Mouse (Mus musculus) limb, embryonic 13.5 days (tissue): ENCODE results near the gene Pcnp. TPM values are rescaled to one million over a fixed set of nuclear protein-coding genes. Genes with fewer than 3 reads are reported as not detected.
A peak's percentile ranks its signal among the peaks of the same experiment; 100 is the strongest.
"Not testable (repeated sequence)": the region's sequence is repeated elsewhere in the genome, so short reads cannot be mapped to it uniquely, and the experiment has no call there.

Experiments used
- ATAC-seq: fragments of 200-750 bp; cut with Nextera tagmentation; 2 replicates; pipeline ENCODE4 v1.8.0; 2017; ENCODE audit warnings: low read depth, moderate number of reproducible peaks, moderate TSS enrichment; ENCODE audit not compliant: low FRiP score
- H3K27ac ChIP-seq: fragments of 300-500 bp; sonication (generic); 2 replicates; pipeline ENCODE4 v1.5.1; 2015; ENCODE audit warnings: inconsistent platforms, mild to moderate bottlenecking, moderate library complexity
- H3K27me3 ChIP-seq: fragments of 300-500 bp; sonication (generic); 2 replicates; pipeline ENCODE4 v1.6.1; 2015; ENCODE audit warnings: mild to moderate bottlenecking, inconsistent platforms
- H3K36me3 ChIP-seq: fragments of 300-500 bp; sonication (generic); 2 replicates; pipeline ENCODE4 v1.6.1; 2015; ENCODE audit warnings: inconsistent platforms, mild to moderate bottlenecking, moderate library complexity
- H3K4me1 ChIP-seq: fragments of 300-500 bp; sonication (generic); 2 replicates; pipeline ENCODE4 v1.6.1; 2015; ENCODE audit warnings: inconsistent platforms
- H3K4me2 ChIP-seq: fragments of 300-500 bp; sonication (generic); replicated peaks from 2 replicates; pipeline ENCODE4 v1.6.1; 2015; ENCODE audit warnings: inconsistent platforms, mild to moderate bottlenecking, moderate library complexity
- H3K4me3 ChIP-seq: fragments of 300-500 bp; sonication (generic); 2 replicates; pipeline ENCODE4 v1.5.1; 2015; ENCODE audit warnings: moderate library complexity, mild to moderate bottlenecking, inconsistent platforms
- H3K9ac ChIP-seq: fragments of 300-500 bp; sonication (generic); 2 replicates; pipeline ENCODE4 v1.6.1; 2015; ENCODE audit warnings: mild to moderate bottlenecking, inconsistent platforms
- H3K9me3 ChIP-seq: fragments of 300-500 bp; sonication (generic); 2 replicates; pipeline ENCODE4 v1.6.1; 2016; ENCODE audit warnings: inconsistent platforms
- WGBS: fragments of 180-500 bp; shearing (Covaris S2); methylation state at CpG from one replicate; pipeline ENCODE4 v1.1.7; 2015; 5-methylcytosine and 5-hydroxymethylcytosine counted together
- polyA plus RNA-seq: library from polyadenylated mRNA; unstranded; fragments of >200 nt; fragmentation: Nextera tagmentation; extraction: Ambion mirVana; gene quantifications from 2 replicates; pipeline ENCODE4 v1.2.1, GENCODE M21; 2015

Pcnp gene
- polyA plus RNA-seq, 1 experiment from 2014 or later = 269 TPM

DNA sequence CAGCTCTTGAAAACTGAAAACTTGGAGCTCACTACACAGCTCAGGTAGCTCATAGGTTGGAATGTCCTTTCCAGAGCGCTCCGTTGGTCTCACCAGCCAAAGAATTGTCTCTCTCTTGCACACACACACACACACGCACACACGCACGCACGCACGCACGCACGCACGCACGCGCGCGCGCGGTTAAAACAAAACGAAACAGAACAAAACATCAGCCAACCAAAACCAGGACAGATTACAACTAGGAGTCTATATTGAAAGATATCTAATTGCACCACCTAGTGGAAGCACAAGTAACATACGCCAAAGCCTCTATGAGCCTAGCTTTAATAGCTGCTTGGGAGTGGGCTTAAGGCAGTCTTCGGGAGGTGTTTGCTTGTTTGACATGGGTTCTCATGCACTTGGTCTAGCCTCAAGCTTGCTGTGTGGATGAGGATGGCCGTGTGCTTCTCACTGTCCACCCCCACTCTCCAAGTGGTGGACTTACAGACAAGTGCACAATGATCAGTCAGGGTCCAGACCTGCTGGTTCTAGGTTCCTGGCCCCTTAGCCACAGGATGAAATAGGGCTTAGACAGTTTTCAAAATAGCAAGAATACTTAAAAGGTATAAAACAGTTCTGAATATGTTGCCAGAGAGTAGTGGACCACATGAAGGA is 34.9 kb upstream of the Pcnp start:
- Histone ChIP-seq H3K4me3 (peak overlapping the region; percentile 44), H3K9me3 (no peaks in the 10 kb centered on the region), H3K27me3 (no peaks in the 10 kb centered on the region), H3K27ac (no peak overlapping the region; the same call in 1 of the 2 replicates), H3K4me2 (peak overlapping the region; percentile 67), H3K36me3 (no peaks in the 10 kb centered on the region), H3K4me1 (no peaks in the 10 kb centered on the region), H3K9ac (peak overlapping the region; percentile 58)
- ATAC-seq = peak; percentile 92
- WGBS = 4% methylated on average over 20 of the region's 20 CpGs

DNA sequence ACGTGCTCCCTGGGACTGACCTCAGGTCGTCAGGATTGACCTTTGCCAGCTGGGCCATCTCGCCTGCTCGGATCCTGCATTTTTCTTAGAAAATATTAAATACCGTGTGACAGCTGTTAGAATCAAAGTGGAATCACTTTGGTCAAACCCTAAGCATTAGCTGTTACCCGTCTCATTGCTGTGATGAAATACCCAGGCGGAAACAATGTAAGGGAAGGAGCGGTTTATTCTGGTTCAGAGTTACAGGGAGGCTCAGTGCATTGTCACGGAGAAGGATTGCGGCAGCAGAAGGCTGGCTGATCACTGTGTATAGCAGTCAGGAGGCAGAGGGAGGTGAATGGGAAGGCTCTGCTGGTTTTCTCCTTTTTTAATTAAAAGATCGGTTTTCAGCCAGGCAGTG is 33.4 kb upstream of the Pcnp start:
- Histone ChIP-seq H3K27ac (no peak overlapping the region), H3K4me1 (no peaks in the 10 kb centered on the region), H3K4me3 (no peak overlapping the region), H3K9me3 (no peaks in the 10 kb centered on the region), H3K27me3 (no peaks in the 10 kb centered on the region), H3K9ac (no peak overlapping the region), H3K36me3 (no peaks in the 10 kb centered on the region), H3K4me2 (no peak overlapping the region)
- WGBS = 66% methylated on average over 11 of the region's 11 CpGs
- ATAC-seq = no peak

DNA sequence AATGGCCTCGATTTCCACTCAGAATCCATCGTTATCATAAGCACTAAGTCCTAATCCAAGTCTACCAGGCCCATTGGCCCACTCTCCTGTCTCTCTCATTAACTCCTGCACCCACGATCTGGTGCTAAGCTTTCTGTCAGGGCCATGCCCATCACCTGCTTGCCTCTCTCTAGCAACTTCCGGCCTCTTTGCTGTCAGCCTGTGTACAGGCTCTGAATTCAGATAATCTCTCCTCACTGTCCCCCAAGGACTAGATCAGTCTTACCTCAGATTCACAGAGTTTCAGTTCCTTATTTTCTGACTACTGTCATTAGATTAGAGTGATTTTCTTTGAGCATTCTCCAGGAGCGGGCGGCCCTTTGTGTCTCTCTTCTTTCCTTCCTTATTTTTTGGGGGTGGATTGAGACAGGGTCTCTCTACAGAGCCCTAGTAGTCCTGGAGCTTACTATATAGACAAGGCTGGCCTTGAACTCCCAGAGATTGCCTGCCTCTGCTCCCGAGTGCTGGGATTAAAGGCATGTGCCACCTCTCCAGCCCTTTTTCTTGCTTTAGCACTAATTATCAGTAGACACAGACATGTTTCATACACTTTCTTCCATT is 32.6 kb upstream of the Pcnp start:
- 79% methylated on average over 7 of the region's 7 CpGs for WGBS
- no peak for ATAC-seq
- H3K4me2 ChIP-seq = no peak overlapping the region
- H3K4me3 ChIP-seq = no peak overlapping the region
- H3K27ac ChIP-seq = no peak overlapping the region
- H3K36me3 ChIP-seq = no peaks in the 10 kb centered on the region
- H3K9ac ChIP-seq = peak overlapping the region; percentile 21; the same call in 1 of the 2 replicates
- H3K9me3 ChIP-seq = no peaks in the 10 kb centered on the region
- H3K27me3 ChIP-seq = no peaks in the 10 kb centered on the region
- no peaks in the 10 kb centered on the region for H3K4me1 ChIP-seq

DNA sequence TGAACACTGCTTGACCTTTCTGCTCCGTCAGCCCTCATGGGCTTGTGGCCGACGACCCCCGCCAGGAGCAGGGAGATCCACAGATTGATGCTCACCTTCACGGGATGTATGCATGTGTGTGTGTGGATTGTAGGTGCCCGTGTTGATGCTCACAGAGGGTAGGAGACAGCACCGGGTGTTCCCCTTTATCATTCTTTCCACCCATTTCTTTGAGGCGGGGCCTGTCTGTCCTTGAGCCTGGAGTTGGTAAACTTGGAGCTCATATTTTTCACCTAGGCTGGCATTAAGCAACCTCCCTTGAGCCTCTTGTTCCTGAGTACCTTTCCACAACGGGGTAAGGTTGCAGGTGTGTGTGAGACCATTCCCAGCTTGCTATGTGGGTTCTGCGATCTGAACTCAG is 28.6 kb upstream of the Pcnp start:
- ATAC-seq = no peak
- no peaks in the 10 kb centered on the region for H3K9me3 ChIP-seq
- no peaks in the 10 kb centered on the region for H3K4me1 ChIP-seq
- H3K36me3 ChIP-seq = no peaks in the 10 kb centered on the region
- no peak overlapping the region for H3K27ac ChIP-seq
- no peak overlapping the region for H3K9ac ChIP-seq
- WGBS = 89% methylated on average over 10 of the region's 10 CpGs
- H3K4me2 ChIP-seq = no peak overlapping the region
- no peak overlapping the region for H3K4me3 ChIP-seq
- no peaks in the 10 kb centered on the region for H3K27me3 ChIP-seq

DNA sequence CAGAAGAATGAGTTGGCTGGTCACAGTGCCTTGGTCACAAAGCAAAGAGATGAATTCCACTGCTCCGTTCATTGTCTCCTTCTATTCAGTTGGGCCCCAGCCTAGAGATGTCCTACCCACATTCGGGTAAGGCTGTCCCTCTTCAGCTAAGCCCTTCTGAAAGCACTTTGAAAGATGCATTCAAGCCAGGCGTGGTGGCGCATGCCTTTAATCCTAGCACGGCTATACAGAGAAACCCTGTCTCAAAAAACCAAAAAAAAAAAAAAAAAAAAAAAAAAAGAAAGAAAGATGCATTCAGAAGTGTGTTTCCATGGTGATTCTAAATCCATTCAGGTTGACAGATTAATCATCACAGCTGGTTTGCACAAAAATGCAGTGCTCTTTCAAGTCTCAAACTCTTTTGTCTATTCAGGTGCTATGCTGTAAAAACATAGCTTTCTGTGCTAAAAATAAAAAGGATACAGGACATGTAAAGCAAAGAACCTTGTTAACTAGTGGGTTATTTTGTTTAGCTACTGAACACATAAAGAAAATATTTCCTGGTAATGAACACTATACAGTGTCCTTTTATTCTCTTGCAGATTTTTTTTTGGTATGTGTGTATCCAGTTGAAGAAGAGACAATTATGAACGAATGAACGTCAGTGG is 27.5 kb upstream of the Pcnp start:
- Histone ChIP-seq H3K27ac (no peak overlapping the region), H3K27me3 (no peaks in the 10 kb centered on the region), H3K36me3 (no peaks in the 10 kb centered on the region), H3K4me1 (no peaks in the 10 kb centered on the region), H3K9me3 (no peaks in the 10 kb centered on the region), H3K9ac (no peak overlapping the region), H3K4me2 (no peak overlapping the region), H3K4me3 (no peak overlapping the region)
- ATAC-seq = no peak
- 77% methylated on average over 7 of the region's 7 CpGs for WGBS

DNA sequence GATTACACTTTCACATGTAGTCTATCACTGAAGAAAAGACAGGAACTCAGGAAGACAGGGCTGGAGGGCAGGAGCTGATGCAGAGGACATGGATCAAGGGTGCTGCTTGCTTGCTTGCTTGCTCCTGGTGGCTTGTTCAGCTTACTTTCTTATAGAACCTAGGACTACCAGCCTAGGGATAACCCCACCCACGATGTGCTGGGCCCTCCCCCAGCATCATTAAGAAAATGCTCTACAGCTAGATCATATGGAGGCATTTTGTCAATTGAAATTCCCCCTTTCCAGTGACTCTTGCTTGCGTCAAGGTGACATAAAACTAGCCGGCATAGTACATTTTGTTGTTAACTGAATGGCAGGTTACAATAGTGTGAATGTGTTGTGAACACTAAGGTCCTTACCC is 26.4 kb upstream of the Pcnp start:
- no peak for ATAC-seq
- no peak overlapping the region for H3K27ac ChIP-seq
- H3K27me3 ChIP-seq = no peaks in the 10 kb centered on the region
- H3K4me1 ChIP-seq = no peaks in the 10 kb centered on the region
- 74% methylated on average over 3 of the region's 3 CpGs for WGBS
- H3K36me3 ChIP-seq = no peaks in the 10 kb centered on the region
- H3K4me3 ChIP-seq = no peak overlapping the region
- H3K9me3 ChIP-seq = no peaks in the 10 kb centered on the region
- H3K4me2 ChIP-seq = no peak overlapping the region
- H3K9ac ChIP-seq = no peak overlapping the region

DNA sequence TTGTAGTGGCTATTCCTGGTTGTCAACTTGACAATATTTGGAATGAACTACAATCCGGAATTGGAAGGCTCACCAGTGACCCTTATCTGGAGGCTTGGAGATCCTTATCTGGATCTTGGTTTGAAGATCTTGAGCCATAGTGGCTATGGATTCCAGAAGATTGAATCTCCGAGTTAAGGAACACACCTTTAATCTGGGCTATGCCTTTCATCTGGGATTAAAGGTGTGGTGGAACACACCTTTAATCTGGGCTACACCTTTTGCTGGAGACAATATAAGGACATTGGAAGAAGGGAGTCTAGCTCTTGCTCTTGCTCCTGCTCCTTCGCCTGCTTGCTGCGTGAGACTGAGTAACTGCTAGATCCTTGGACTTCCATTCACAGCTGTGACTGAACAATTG is 18.5 kb upstream of the Pcnp start, which contains the start of gene Senp7:
Gene Senp7 (plus strand): TSS at position 301 of the 400 bp plus-strand sequence.
- not testable (repeated sequence) for H3K4me2 ChIP-seq, H3K9ac ChIP-seq, H3K4me3 ChIP-seq, H3K27me3 ChIP-seq, H3K4me1 ChIP-seq, H3K9me3 ChIP-seq, ATAC-seq, H3K27ac ChIP-seq, H3K36me3 ChIP-seq
- no CpG with 5 or more reads among the region's 4 CpGs for WGBS

DNA sequence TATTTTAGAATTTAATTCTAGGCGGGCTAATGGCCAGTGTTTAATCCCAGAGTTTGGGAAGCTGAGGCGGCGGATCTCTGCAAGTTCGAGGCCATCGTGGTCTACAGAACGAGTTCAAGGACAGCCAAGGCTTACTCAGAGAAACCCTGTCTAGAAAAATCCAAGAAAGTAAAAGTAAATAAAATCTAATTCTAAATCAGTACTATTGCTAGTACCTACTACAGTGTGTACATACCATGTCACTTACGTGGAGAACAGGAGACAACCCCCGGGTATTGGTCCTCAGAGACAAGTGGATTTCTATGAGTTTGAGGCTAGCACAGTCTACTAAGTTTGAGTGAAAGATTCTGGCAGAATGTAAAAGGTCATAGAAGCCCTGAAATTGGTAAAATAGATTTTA is 8.6 kb upstream of the Pcnp start:
- WGBS = 27% methylated on average over 8 of the region's 8 CpGs

DNA sequence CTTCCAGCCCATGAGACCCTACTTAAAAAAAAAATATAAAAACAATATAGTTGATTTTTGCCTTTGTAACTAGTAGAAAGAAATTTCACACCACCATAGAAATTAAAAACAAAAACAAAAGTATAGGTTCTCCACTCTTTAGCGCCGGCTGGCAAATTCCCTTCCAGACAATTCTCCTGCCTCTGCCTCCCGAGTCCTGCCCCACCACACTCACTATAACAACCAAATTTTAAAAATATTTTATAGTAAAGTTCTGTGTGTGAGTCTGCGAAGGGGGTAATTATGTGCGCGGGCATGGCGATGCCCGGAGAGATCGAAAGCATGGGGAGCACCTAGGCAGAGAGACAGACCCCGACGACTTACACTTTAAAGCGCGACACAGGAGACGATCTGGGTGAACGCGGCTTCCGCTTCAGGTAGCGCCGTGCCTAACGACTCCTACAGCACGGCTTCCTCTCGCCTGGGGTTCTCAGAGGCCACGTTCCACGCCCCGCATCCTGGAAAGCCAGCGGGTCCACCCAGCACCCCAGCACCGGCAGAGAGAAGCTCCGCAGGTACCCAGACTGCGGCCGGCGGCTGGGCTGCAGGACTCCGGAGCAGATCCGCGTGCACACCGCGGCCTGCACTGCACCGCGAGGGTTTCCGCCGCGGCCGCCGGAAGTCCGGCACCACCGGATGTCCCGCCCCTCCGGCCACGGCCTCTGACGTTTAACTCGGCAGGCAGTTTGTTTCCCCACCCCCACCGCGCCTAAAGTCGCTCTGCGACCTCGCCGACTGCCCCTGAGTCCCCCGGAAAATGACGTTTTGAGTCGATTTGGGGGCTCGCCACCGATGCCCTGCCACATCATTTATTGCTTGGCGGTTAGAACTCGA is 7.8 kb upstream of the Pcnp start, which contains the start of gene Trmt10c:
Gene Trmt10c (minus strand): TSS at position 682 of the 873 bp plus-strand sequence.
- Histone ChIP-seq H3K4me2 (peak within 1 kb of the TSS; percentile 79), H3K27ac (peak within 1 kb of the TSS; percentile 87)
- under 1% methylated on average over 61 of the region's 63 CpGs for WGBS

More for the DNA sequence above, 8.6 kb upstream of the Pcnp start:
- ATAC-seq = no peak; the same call in 1 of the 2 replicates
- H3K36me3 ChIP-seq = peaks cover 16% of the 10 kb centered on the region
- H3K27ac ChIP-seq = peak overlapping the region; percentile 87
- no peaks in the 10 kb centered on the region for H3K27me3 ChIP-seq
- H3K9me3 ChIP-seq = no peaks in the 10 kb centered on the region
- H3K4me2 ChIP-seq = peak overlapping the region; percentile 79
- H3K4me1 ChIP-seq = peaks cover 15% of the 10 kb centered on the region
- H3K4me3 ChIP-seq = peak overlapping the region; percentile 87
- peak overlapping the region; percentile 92 for H3K9ac ChIP-seq

DNA sequence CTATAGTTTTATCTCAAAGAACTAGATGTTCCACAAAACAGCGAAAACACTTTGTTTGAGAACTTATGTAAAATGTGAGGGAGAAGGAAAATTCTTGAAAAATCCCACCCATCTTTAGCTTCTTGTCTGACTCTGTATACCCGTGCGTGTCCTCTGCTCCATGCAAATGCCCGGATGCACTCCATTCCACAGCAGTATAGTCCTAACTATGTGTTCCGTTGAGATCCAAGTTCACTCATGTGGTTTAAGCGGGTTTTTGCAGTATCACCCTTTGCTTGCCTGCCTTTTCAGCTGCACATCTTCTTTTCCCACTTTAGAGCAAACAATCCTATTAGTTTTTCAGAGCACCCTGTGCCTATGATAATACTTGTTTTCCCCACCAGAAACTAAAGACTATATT is 7.0 kb upstream of the Pcnp start:
- H3K27ac ChIP-seq = no peak overlapping the region
- peaks cover 31% of the 10 kb centered on the region for H3K36me3 ChIP-seq
- H3K4me1 ChIP-seq = peaks cover 15% of the 10 kb centered on the region
- H3K4me2 ChIP-seq = peak overlapping the region; percentile 79
- H3K4me3 ChIP-seq = peak overlapping the region; percentile 87
- H3K9ac ChIP-seq = peak overlapping the region; percentile 92
- 69% methylated on average over 6 of the region's 6 CpGs for WGBS
- ATAC-seq = no peak
- H3K9me3 ChIP-seq = no peaks in the 10 kb centered on the region
- H3K27me3 ChIP-seq = no peaks in the 10 kb centered on the region

More for the DNA sequence above, 7.8 kb upstream of the Pcnp start, which contains the start of gene Trmt10c:
- peak; percentile 100 for ATAC-seq
- peak within 1 kb of the TSS; percentile 87 for H3K4me3 ChIP-seq
- H3K9ac ChIP-seq = peak within 1 kb of the TSS; percentile 92
- peaks cover 24% of the 10 kb centered on the region for H3K36me3 ChIP-seq
- no peaks in the 10 kb centered on the region for H3K27me3 ChIP-seq
- no peaks in the 10 kb centered on the region for H3K9me3 ChIP-seq
- peaks cover 15% of the 10 kb centered on the region for H3K4me1 ChIP-seq

DNA sequence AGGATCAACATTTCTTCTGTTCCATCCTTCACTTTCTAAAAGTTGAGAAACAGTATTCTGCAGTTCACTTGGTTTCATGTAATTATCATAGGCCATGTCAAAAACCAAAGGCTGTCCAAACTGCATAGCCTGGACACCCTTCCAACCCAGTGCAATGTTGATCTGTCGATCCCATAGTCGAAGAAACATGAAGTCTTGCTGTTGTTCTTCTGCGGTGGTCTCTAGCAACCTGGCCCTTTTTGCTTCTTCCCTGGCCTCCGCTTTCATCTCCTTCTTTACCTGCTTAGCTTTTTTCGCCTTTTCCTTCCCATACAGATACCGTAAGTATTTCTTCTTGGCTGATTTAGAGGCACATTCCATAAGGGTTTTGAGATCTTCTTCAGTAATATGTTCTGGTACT is 5.0 kb upstream of the Pcnp start:
- Histone ChIP-seq H3K4me1 (peaks cover 29% of the 10 kb centered on the region), H3K27me3 (no peaks in the 10 kb centered on the region), H3K4me2 (no peak overlapping the region), H3K9ac (no peak overlapping the region), H3K36me3 (peaks cover 31% of the 10 kb centered on the region), H3K4me3 (no peak overlapping the region), H3K9me3 (no peaks in the 10 kb centered on the region), H3K27ac (no peak overlapping the region)
- ATAC-seq = no peak
- 97% methylated on average over 6 of the region's 6 CpGs for WGBS
